Mouse (Mus musculus) gastrocnemius, postnatal 36 days (tissue): ENCODE results near the gene Ikzf3. TPM values are rescaled to one million over a fixed set of nuclear protein-coding genes. Genes with fewer than 3 reads are reported as not detected.

Source experiments
- DNase-seq, 2 experiments: peaks; one replicate each; pipeline ENCODE4 v3.0.0; 2022
- intact Hi-C: fragments of 180-260 bp; cut with DNase I; formaldehyde crosslinking; loops from one replicate; pipeline ENCODE4 v1.15.1; 2025
- total RNA-seq, 2 experiments: library from RNA; stranded (reverse); gene quantifications; 2 replicates each; pipeline ENCODE4 v1.2.3; 2021

Ikzf3 gene
- total RNA-seq, 2 experiments from 2014 or later, result 1.3 TPM; not detected in 1

GRCm38 (mm10) chr11:98577776-98578175 is 31.9 kb upstream of the Ikzf3 start:
- intact Hi-C loops, result no loop called here
- no peak for DNase-seq

DNA sequence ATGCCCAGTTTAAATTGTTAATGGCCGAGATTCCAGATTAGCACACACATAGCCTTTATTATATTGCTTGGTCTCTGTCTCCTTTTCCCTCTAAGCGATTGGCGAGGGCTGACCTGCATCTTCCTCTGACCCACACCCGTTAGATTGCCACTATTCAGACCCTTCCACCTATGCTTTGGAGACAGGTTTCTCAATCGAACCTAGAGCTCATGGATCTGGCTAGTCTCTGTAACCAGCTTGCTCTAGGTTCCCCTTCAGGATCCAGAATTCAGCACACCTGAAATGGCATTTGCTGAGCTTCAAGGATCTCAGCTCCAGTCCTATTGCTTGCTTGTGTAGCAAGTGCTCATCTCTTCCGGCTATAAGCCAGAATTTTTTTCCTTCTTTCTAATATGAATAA is 23.6 kb upstream of the Ikzf3 start:
- intact Hi-C loops, result no loop called here
- DNase-seq, result no peak

- intact Hi-C loops, result no loop called here
- DNase-seq, result no peak
Measured at GRCm38 (mm10) chr11:98568326-98568725, 22.5 kb upstream of the Ikzf3 start.

DNA sequence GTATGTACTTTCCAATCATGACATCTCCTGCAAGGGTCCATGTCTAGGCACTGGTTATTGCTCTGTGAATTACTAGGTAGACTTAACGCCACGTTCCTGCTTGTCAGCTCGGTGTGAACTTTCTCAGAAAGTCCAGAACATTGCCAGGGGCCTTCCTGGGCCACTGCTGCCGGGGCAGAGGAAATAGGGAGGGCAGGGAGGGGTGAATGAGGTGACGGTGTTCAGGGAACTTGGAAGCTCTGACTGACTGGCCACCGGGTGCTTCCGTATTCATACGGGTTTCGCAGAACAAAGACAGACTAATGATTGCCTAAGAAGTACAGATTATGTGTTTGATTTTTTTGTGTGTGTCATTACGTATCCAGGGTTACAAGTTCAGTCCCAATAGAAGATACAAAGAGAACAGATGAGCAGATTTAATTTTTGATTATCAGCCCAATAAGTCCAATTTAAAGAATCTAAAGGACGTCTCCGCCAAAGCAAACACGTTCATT is 18.1 kb upstream of the Ikzf3 start:
- no peak for DNase-seq
- intact Hi-C loops, result no loop called here

DNA sequence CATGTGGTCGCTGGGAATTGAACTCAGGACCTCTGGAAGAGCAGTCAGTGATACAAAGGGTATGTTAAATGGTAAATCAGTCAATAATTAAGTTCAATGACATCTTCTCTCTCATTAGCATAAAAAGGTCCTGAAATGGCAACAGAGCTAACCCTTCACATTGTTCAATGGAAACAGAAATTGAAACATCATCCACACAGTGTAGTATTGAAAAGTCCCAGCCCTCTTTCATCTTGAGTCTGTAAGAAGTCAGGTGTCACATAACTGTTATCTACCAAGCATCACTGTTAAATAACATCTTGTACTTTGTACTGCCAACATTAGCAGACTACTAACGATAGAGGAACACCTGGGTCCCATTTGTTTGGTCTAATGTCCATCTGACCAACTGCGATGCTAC is 17.2 kb upstream of the Ikzf3 start:
- DNase-seq, result no peak
- intact Hi-C loops, result no loop called here

DNA sequence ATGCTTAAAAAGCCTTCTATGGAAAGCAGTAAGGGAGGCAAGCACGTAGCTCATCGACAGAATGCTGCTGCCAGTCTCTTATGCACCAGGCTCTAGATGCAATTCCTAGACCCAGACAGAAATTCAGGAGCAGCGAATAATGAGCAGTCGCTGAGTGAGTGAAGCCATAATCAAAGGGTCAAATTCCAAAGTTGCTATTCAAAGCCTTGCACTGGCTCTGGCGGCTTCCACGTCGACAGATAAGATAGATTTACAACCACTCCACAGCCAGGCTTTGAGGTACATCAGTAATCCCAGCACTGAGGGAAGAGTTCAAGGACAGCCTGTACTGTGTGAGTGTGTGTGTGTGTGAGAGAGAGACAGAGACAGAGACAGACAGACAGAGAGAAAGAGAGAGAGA is 15.1 kb upstream of the Ikzf3 start:
- intact Hi-C loops, result no loop called here
- no peak for DNase-seq

GRCm38 (mm10) chr11:98555124-98555700 is 9.4 kb upstream of the Ikzf3 start:
- intact Hi-C loops, result no loop called here
- no peak for DNase-seq

DNA sequence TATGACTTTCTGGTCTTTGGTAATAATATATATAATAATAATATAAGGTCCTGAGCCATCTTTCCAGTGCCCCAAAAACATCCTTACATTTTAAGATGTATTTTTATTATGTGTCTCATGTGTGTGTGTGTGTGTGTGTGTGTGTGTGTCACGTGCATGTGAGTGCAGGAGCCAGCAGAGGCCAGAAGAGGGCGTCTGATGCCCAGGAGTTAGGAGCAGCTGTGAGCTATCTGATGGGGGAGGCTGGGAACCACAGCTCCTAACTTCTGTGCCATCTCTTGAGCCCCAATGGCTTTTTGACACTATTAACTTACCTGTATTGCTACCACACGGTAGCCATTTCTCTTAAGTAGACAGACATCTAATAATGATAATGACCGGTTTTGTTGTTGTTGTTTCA is 8.1 kb upstream of the Ikzf3 start:
- DNase-seq, result no peak
- intact Hi-C loops, result no loop called here

DNA sequence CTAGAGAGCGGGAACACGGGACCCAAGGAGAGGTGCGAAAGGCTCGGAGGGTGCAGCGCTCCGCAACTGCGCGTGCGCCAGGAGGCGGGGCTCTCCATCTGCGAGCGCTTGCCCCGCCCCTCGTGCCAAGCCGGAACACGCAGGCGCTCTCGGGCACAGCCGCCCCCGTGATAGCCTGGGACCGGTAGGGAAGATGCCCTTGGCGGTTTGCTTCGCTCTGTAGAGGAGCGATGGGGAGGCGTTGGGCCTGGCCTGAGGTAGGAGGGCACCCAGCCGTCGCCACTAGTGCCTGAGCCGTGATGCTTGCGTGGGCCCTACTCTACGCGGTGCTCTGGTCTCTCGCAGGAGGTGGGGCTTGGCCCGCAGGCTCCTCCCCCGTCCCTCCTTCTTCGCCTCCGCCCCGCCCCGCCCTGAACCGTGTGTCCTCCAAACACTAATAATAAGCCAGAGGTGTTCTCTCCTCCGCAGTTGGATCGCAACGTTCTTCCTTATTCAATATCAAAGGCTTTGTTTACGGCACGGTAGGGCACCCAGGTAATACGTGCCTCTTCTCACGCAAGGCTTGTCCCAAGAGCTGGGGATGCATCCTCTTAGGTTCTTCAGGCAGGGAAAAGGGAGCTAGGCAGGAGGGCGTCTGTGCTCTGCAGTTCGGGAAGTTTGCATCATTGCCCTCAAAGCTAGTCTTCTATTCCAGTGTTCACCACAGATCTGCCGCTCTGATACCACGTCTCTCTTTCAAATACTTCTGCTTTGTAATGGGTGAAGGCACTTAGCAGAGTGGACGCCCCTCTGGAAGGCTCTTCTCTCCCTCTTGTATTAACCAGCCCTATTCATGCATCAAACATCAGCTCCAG is 5.4 kb upstream of the Ikzf3 start, which contains the start of gene Zpbp2:
TSS of gene Zpbp2 (plus strand) at position 123 of the 854 bp plus-strand sequence.
- intact Hi-C loops, result no loop called here
- DNase-seq, result peak; percentile 79 to 80

DNA sequence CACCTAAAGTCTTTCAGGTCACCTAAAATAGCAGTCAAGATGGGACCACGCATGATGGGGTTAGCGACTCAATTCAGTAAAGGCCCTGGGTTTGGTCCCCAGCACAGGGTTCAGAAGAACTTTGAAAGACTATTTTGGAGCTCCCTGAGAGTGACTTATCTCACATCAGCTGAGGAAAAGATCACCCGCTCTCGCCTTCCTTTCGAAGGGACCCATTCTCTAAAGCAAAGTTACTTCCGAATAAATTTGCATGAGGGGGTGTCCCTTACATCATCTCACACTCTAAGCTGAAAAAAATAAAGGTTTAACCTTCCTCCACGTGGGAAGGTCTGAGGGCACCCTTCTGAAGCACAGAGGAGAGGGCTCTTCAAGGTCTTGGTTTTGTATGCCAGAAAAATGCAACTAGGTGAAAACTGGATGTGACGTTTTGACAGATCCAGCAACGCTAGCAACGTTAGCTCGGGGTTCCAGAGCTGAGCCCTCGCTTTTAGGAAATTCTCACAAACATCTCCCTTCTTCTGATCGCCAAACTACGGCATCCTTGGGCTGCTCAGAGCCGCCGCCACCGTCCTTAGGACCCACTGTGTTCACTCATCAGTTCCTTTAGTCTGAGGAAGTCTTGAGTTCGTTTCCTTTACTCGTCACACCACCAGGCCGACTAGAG is 4.6 kb upstream of the Ikzf3 start:
- DNase-seq, result no peak
- intact Hi-C loops, result no loop called here

GRCm38 (mm10) chr11:98549363-98549762 is 3.5 kb upstream of the Ikzf3 start:
- DNase-seq, result no peak
- intact Hi-C loops, result loop anchor here (5.0 kb wide), 1 partner anchor 52 kb away; no protein-coding TSS in a partner anchor

GRCm38 (mm10) chr11:98547308-98547693 is 1.5 kb upstream of the Ikzf3 start:
- intact Hi-C loops, result loop anchor here (5.0 kb wide), 1 partner anchor 50 kb away; no protein-coding TSS in a partner anchor
- no peak for DNase-seq

DNA sequence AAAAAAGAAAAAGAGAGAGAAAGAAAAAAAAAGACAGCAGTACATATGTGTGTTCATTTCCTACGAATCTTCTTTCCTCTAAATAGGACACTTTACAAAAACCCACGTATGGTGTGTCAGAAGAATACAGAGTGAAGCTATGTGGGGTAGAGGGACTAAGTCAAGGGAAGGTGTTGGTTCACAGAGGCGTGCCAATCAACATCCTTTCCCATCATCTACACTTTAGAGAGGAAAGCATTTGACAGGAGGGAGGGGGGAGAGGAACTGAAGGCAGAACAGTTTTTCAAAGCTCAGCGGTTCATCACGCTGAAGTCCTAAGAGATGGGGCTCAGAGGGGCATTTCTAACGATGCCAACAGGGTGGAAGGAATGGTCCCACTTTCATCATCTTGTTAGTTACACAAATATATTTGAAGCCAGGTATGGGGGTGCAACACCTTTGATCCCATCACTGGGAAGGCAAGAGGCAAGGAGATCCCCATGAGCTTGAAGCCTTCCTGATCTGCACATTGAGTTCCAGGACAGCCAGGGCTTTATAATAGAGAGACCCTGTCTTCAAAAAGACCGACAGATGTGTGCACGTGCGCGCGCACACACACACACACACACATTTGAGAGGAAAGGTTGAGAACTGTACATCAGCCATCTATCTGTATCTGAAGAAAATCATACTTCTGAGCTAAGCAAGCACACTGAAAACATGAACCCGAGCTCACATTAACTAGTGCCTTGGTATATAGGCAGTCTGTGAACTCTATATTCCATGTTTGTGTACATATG is 887 bp upstream of the Ikzf3 start:
- no peak for DNase-seq
- intact Hi-C loops, result loop anchor here (5.0 kb wide), 1 partner anchor 49 kb away; no protein-coding TSS in a partner anchor

- DNase-seq, result no peak
- intact Hi-C loops, result loop anchor here (5.0 kb wide), 1 partner anchor 48 kb away; no protein-coding TSS in a partner anchor
Measured at GRCm38 (mm10) chr11:98544890-98545677, 747 bp downstream of the Ikzf3 start.

DNA sequence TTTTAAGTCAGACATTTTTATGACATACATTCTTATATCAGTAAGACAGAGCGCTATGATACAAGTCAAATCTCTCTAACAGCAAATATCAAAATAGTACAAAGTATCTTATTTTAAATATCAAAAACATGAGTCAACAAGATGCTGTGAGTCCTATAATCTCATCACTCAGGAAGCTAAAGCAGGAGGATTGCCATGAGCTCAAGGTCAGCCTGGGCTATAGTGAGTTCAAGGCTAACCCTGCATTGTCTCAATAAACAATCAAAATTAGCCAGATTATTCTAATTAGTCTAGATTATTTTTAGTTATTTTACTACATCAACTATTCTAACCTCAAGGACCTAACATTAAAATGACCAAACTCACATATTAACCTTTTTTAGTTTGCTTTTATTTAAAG is 2.4 kb downstream of the Ikzf3 start:
- intact Hi-C loops, result no loop called here
- no peak for DNase-seq

DNA sequence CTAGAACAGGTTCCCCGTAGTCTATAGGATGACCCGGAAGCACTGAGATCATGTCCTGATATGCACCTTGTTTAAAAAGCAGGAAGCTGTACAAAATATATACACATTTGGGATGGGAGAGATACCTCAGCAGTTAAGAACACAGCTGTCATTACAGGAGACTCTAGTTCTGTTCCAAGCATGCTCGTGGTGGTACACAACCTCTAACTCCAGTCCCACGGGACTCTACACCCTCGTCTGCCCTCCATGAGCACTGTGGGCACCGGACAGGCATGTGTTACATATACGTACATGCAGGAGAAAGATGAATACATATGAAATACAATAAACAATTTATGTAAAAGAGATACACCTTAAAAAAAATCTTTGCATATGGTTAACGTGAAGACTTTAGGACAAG is 3.3 kb downstream of the Ikzf3 start:
- intact Hi-C loops, result no loop called here

DNA sequence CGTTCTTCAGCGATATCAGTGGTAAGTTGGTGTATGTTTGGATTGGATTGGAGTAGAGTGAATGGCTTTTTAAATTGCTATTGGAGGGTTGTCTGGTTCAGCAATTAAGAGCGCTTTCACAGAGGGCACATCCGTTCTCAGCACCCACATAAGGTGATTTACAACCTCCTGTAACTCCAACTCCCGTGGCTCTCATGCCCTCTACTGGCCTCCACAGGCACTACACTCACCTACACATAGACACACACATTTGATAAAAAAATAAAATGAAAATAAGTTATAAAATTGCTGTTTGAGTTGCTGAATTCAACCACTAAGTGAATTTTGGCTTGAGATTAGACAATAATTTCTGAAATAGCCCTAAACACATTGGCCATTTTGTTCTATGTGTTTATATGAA is 5.5 kb downstream of the Ikzf3 start:
- no peak for DNase-seq
- intact Hi-C loops, result no loop called here

More for the DNA sequence above, 3.3 kb downstream of the Ikzf3 start:
- DNase-seq, result no peak

GRCm38 (mm10) chr11:98537480-98538034 is 8.3 kb downstream of the Ikzf3 start:
- intact Hi-C loops, result no loop called here
- DNase-seq, result no peak

GRCm38 (mm10) chr11:98526824-98527461 is 18.9 kb downstream of the Ikzf3 start:
- DNase-seq, result no peak
- intact Hi-C loops, result no loop called here
